Mouse (Mus musculus) MEL (cell line): ENCODE data around the gene Gng7. TPM values are rescaled to one million over a fixed set of nuclear protein-coding genes. Genes with fewer than 3 reads are reported as not detected.
A peak's percentile ranks its signal among the peaks of the same experiment; 100 is the strongest.

Source experiments
- DNase-seq: peaks from one replicate; pipeline ENCODE4 v3.0.0; 2011; ENCODE audit warnings: low read depth, low spot score
- H3K27ac ChIP-seq: 2 replicates; pipeline ENCODE4 v1.5.1; 2012; ENCODE audit warnings: low read depth, mild to moderate bottlenecking, control low read depth, low read length, moderate library complexity; ENCODE audit not compliant: control insufficient read depth
- H3K27me3 ChIP-seq, 2 experiments: fragments of 150-350 bp in 1 of 2; sonication (generic) in 1 of 2; 2 replicates each; pipeline ENCODE4 v1.6.1; 2012; ENCODE audit warnings: low read length in 2 of 2, mild to moderate bottlenecking in 2 of 2, improper control_type of control experiment in 1 of 2, moderate library complexity in 1 of 2; ENCODE audit not compliant: insufficient read depth in 2 of 2, control insufficient read depth in 1 of 2
- H3K36me3 ChIP-seq, 2 experiments: 2 replicates each; pipeline ENCODE4 v1.6.1; 2012 to 2014; ENCODE audit warnings: low read length in 2 of 2, improper control_type of control experiment in 1 of 2, inconsistent platforms in 1 of 2, mild to moderate bottlenecking in 1 of 2; ENCODE audit not compliant: insufficient read depth in 2 of 2, control insufficient read depth in 1 of 2
- H3K4me1 ChIP-seq, 2 experiments: fragments of 150-350 bp in 1 of 2; sonication (generic) in 1 of 2; 2 replicates each; pipeline ENCODE4 v1.6.1; 2012; ENCODE audit warnings: low read length in 2 of 2, improper control_type of control experiment in 1 of 2, mild to moderate bottlenecking in 1 of 2; ENCODE audit not compliant: insufficient read depth in 2 of 2, control insufficient read depth in 1 of 2
- H3K4me3 ChIP-seq, 2 experiments: fragments of 150-350 bp in 1 of 2; sonication (generic) in 1 of 2; 2 replicates each; pipeline ENCODE4 v1.5.1; 2012; ENCODE audit warnings: low read depth in 2 of 2, low read length in 2 of 2, mild to moderate bottlenecking in 2 of 2, moderate library complexity in 2 of 2, control low read depth in 1 of 2, improper control_type of control experiment in 1 of 2; ENCODE audit not compliant: control insufficient read depth in 1 of 2, insufficient read depth in 1 of 2
- H3K79me2 ChIP-seq: 2 replicates; pipeline ENCODE4 v1.6.1; 2012; ENCODE audit warnings: mild to moderate bottlenecking, low read length, moderate library complexity; ENCODE audit not compliant: control insufficient read depth, poor library complexity, insufficient read depth
- H3K9ac ChIP-seq: 2 replicates; pipeline ENCODE4 v1.6.1; 2012; ENCODE audit warnings: low read depth, mild to moderate bottlenecking, control low read depth, low read length, moderate library complexity; ENCODE audit not compliant: control insufficient read depth, poor library complexity, severe bottlenecking
- H3K9me3 ChIP-seq: fragments of 150-350 bp; sonication (generic); replicated peaks from 2 replicates; pipeline ENCODE4 v1.6.1; 2012; ENCODE audit warnings: mild to moderate bottlenecking, low read length, improper control_type of control experiment, moderate library complexity; ENCODE audit not compliant: insufficient read depth
- CHD1 ChIP-seq: IDR thresholded peaks from 2 replicates; pipeline ENCODE4 v1.6.1; 2012; ENCODE audit warnings: low read depth, mild to moderate bottlenecking, inconsistent platforms, low read length, improper control_type of control experiment
- ELF1 ChIP-seq: IDR thresholded peaks from 2 replicates; pipeline ENCODE4 v1.6.1; 2014; ENCODE audit warnings: low read depth, mild to moderate bottlenecking, inconsistent platforms, low read length, improper control_type of control experiment, moderate library complexity
- EP300 ChIP-seq, 2 experiments: IDR thresholded peaks; 2 replicates each; pipeline ENCODE4 v1.6.1; 2011; ENCODE audit warnings: improper control_type of control experiment in 2 of 2, low read length in 2 of 2, low read depth in 1 of 2, mild to moderate bottlenecking in 1 of 2
- GATA1 ChIP-seq: IDR thresholded peaks from 2 replicates; pipeline ENCODE4 v1.6.1; 2011; ENCODE audit warnings: low read depth, low read length, improper control_type of control experiment
- JUND ChIP-seq: IDR thresholded peaks from 2 replicates; pipeline ENCODE4 v1.6.1; 2011; ENCODE audit warnings: low read depth, mild to moderate bottlenecking, improper control_type of control experiment, low read length
- MAFK ChIP-seq: IDR thresholded peaks from 2 replicates; pipeline ENCODE4 v1.6.1; 2011; ENCODE audit warnings: low read depth, mild to moderate bottlenecking, low read length, improper control_type of control experiment, borderline replicate concordance
- MAX ChIP-seq: IDR thresholded peaks from 2 replicates; pipeline ENCODE4 v1.6.1; 2011; ENCODE audit warnings: low read length, improper control_type of control experiment
- MXI1 ChIP-seq: IDR thresholded peaks from 2 replicates; pipeline ENCODE4 v1.6.1; 2011; ENCODE audit warnings: mild to moderate bottlenecking, low read depth, low read length, improper control_type of control experiment
- NELFE ChIP-seq: IDR thresholded peaks from 2 replicates; pipeline ENCODE4 v1.6.1; 2011; ENCODE audit warnings: low read depth, low read length, improper control_type of control experiment
- NRF1 ChIP-seq: IDR thresholded peaks from 2 replicates; pipeline ENCODE4 v1.6.1; 2014; ENCODE audit warnings: low read depth, mild to moderate bottlenecking, inconsistent platforms, low read length, improper control_type of control experiment, moderate library complexity; ENCODE audit not compliant: poor library complexity, insufficient read depth, severe bottlenecking
- POLR2A ChIP-seq, 2 experiments: IDR thresholded peaks; 2 replicates each; pipeline ENCODE4 v1.6.1; 2011 to 2012; ENCODE audit warnings: low read length in 2 of 2, mild to moderate bottlenecking in 2 of 2, control low read depth in 1 of 2, improper control_type of control experiment in 1 of 2, low read depth in 1 of 2, moderate library complexity in 1 of 2; ENCODE audit not compliant: control insufficient read depth in 1 of 2, insufficient read depth in 1 of 2, poor library complexity in 1 of 2
- POLR2AphosphoS5 ChIP-seq: IDR thresholded peaks from 2 replicates; pipeline ENCODE4 v1.6.1; 2012; ENCODE audit warnings: low read depth, borderline replicate concordance, mild to moderate bottlenecking, inconsistent platforms, low read length, moderate library complexity, mixed read lengths
- USF1 ChIP-seq: IDR thresholded peaks from 2 replicates; pipeline ENCODE4 v1.6.1; 2014; ENCODE audit warnings: low read depth, mild to moderate bottlenecking, inconsistent platforms, low read length, improper control_type of control experiment, moderate library complexity
- USF2 ChIP-seq, 2 experiments: IDR thresholded peaks; 2 replicates each; pipeline ENCODE4 v1.6.1; 2011 to 2012; ENCODE audit warnings: improper control_type of control experiment in 2 of 2, low read length in 2 of 2, borderline replicate concordance in 1 of 2, inconsistent platforms in 1 of 2, low read depth in 1 of 2, mild to moderate bottlenecking in 1 of 2; ENCODE audit not compliant: insufficient read depth in 1 of 2
- ZKSCAN1 ChIP-seq: IDR thresholded peaks from 2 replicates; pipeline ENCODE4 v1.6.1; 2012; ENCODE audit warnings: low read depth, mild to moderate bottlenecking, inconsistent platforms, low read length, improper control_type of control experiment, moderate library complexity
- ZMIZ1 ChIP-seq: IDR thresholded peaks from 2 replicates; pipeline ENCODE4 v1.6.1; 2012; ENCODE audit warnings: low read depth, mild to moderate bottlenecking, inconsistent platforms, low read length, improper control_type of control experiment, moderate library complexity
- ZNF384 ChIP-seq: IDR thresholded peaks from 2 replicates; pipeline ENCODE4 v1.6.1; 2012; ENCODE audit warnings: low read depth, mild to moderate bottlenecking, inconsistent platforms, low read length, improper control_type of control experiment
- polyA plus RNA-seq, 2 experiments: library from polyadenylated mRNA; stranded (reverse) in 1 of 2; unstranded in 1 of 2; fragments of >175 nt in 1 of 2; fragments of >200 nt in 1 of 2; gene quantifications; 2 replicates each; pipeline versions ENCODE4 v1.2.1 to v1.2.4; 2012; ENCODE audit warnings: low replicate concordance in 2 of 2, low read depth in 1 of 2; ENCODE audit not compliant: insufficient read length in 2 of 2, insufficient read depth in 1 of 2, missing spikeins in 1 of 2
- total RNA-seq: library from RNA; depleted of rRNA; stranded (reverse); fragments of 300-350 nt; gene quantifications from 2 replicates; pipeline ENCODE4 v1.2.3, GENCODE M21; 2012

The Gng7 gene
- total and polyA plus RNA-seq, 3 experiments: 1.3 to 6.2 TPM; not detected in 1

DNA sequence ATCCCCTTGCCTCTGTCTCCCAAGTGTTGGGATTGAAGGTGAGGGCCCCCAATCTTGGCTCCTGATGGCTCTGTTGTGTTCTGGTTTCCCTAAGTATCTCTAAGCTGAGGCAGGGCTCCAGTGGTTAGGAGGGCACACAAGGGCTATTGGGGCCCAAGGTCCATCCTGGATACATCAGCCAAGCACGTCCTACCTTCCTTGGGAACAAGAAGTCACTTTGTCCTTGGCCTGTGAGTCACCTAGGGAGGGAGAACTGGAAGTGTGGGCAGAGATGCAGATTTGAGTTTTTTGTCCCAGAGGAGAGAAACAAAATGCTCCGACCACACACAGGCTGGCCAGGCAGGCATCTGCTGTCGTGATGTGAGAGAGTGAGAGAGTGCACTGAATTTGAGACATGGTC lies 65.7 kb downstream of the Gng7 start:
- Histone ChIP-seq H3K36me3 (peaks cover 0 to 19% of the 10 kb centered on the region in 2 experiments; a peak in 2 of 4 replicates), H3K9ac (peak overlapping the region; percentile 32), H3K27ac (no peak overlapping the region), H3K4me3 (peak overlapping the region in 1 of 2 experiments; percentile 42; a peak in 2 of 4 replicates), H3K4me1 (peaks cover 5 to 32% of the 10 kb centered on the region in 2 experiments; a peak in 3 of 4 replicates), H3K9me3 (no peaks in the 10 kb centered on the region), H3K79me2 (no peaks in the 10 kb centered on the region), H3K27me3 (no peaks in the 10 kb centered on the region)
- no peak for DNase-seq
- TF ChIP-seq MAFK: no peak
- TF ChIP-seq MAX: no peak
- no peak for TF ChIP-seq NELFE
- no peak for TF ChIP-seq POLR2AphosphoS5
- no peak for TF ChIP-seq NRF1
- TF ChIP-seq ELF1: no peak
- TF ChIP-seq GATA1: no peak
- no peak for TF ChIP-seq ZKSCAN1
- no peak for TF ChIP-seq CHD1
- no peak for TF ChIP-seq EP300 (IDR thresholded peaks at IDR 0.05; ENCODE audit: low read depth in 1 of 2, low read length in 2 of 2)
- TF ChIP-seq ZMIZ1: no peak
- TF ChIP-seq JUND: no peak

GRCm38 (mm10) chr10:80948570-80948969 lies 66.2 kb downstream of the Gng7 start:
- Histone ChIP-seq H3K4me1 (peaks cover 5 to 32% of the 10 kb centered on the region in 2 experiments; a peak in 3 of 4 replicates), H3K27ac (no peak overlapping the region), H3K9ac (peak overlapping the region; percentile 32)
- peak; percentile 62 for TF ChIP-seq MXI1
- no peak for TF ChIP-seq ZMIZ1
- TF ChIP-seq USF2 (IDR thresholded peaks at IDR 0.05; ENCODE audit: borderline replicate concordance in 1 of 2, insufficient read depth in 1 of 2, low read depth in 1 of 2, low read length in 2 of 2): peak in 1 of 2 experiments; percentile 39; a peak in 1 of 4 replicates
- peak; percentile 91 for TF ChIP-seq ZNF384
- no peak for TF ChIP-seq GATA1
- TF ChIP-seq POLR2A (IDR thresholded peaks at IDR 0.05; ENCODE audit: control insufficient read depth in 1 of 2, insufficient read depth in 1 of 2, low read depth in 1 of 2, low read length in 2 of 2, poor library complexity in 1 of 2): peak in 1 of 2 experiments; percentile 32; a peak in 1 of 4 replicates
- TF ChIP-seq MAX: peak; percentile 69
- peak; percentile 88 for TF ChIP-seq USF1
- TF ChIP-seq NELFE: peak; percentile 40; the same call in 1 of the 2 replicates
- TF ChIP-seq, all 39 proteins: peak for 7
- Histone ChIP-seq H3K27me3 (no peaks in the 10 kb centered on the region), H3K79me2 (no peaks in the 10 kb centered on the region), H3K9me3 (no peaks in the 10 kb centered on the region), H3K4me3 (peak overlapping the region in 1 of 2 experiments; percentile 42; a peak in 2 of 4 replicates), H3K36me3 (peaks cover 0 to 19% of the 10 kb centered on the region in 2 experiments; a peak in 2 of 4 replicates)
- peak; percentile 85 for DNase-seq
